Mouse (Mus musculus): ENCODE results near the gene Dnah17. TPM values are rescaled to one million over a fixed set of nuclear protein-coding genes. Genes with fewer than 3 reads are reported as not detected.

Dnah17 gene
- 0.27 TPM in 2 replicates for polyA plus RNA-seq (2015; fragmentation: Nextera tagmentation; extraction: Ambion mirVana)

- 90% methylated on average over 7 of the region's 7 CpGs for whole genome bisulfite sequencing
- Histone ChIP-seq H3K9me3 (no peaks in the 10 kb centered on the region), H3K27ac (replicated peaks) (no peak within 1 kb of the TSS), H3K27me3 (no peaks in the 10 kb centered on the region), H3K4me3 (no peak within 1 kb of the TSS), H3K4me1 (peaks cover 9% of the 10 kb centered on the region), H3K36me3 (no peaks in the 10 kb centered on the region), H3K9ac (replicated peaks) (no peak within 1 kb of the TSS), H3K4me2 (replicated peaks) (no peak within 1 kb of the TSS)
- ATAC-seq (replicated peaks) = no peak
These were observed at the start of gene Dnah17 for GRCm38 (mm10) chr11:118130534-118130933. TSS of gene Dnah17 (minus strand) at chr11:118130634.

DNA sequence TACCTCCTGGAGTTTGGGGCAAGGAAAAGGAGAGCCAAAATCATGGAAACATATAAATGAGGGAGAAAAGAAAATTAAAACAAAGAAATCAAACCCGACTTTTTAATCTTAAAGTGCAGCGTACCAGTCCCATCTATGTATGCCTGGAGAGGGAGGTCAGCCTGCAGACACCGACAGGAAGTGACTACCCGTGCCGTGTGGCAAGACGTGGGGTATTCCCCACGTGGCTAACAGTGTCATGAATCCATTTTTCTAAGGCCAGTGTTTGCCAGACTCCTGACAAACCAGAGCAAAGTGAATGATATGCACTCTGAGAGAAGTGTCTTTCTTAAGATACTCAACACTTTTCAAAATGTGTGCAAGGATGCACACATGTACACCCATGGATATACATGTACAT, 49.8 kb upstream of the Dnah17 start:
- no peaks in the 10 kb centered on the region for H3K9me3 ChIP-seq

DNA sequence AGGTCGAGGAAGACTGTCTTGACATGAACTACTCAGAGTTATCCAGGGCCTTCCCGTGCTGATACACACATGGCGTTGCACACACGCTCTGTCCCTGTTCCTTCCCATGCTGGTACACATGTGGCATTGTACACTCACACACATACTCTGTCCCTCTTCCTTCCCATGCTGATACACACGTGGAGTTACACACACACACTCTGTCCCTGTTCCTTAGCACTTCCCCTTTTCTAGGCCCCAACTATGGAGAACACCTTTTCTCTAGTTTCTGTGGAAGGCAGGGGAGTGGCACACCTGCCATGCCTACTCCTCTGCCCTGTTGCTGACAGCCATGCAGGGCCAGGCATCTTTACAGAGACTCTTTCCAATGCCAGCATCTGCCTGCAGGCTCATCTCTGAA, 47.8 kb upstream of the Dnah17 start:
- no peaks in the 10 kb centered on the region for H3K9me3 ChIP-seq
- no peak overlapping the region for H3K9ac ChIP-seq (replicated peaks)
- no peaks in the 10 kb centered on the region for H3K27me3 ChIP-seq
- no peak overlapping the region for H3K4me3 ChIP-seq
- H3K4me2 ChIP-seq (replicated peaks) = no peak overlapping the region
- peaks cover 56% of the 10 kb centered on the region for H3K36me3 ChIP-seq
- WGBS = 87% methylated on average over 5 of the region's 5 CpGs
- no peaks in the 10 kb centered on the region for H3K4me1 ChIP-seq
- no peak overlapping the region for H3K27ac ChIP-seq (replicated peaks)
- no peak for ATAC-seq (replicated peaks)

More for the DNA sequence above, 49.8 kb upstream of the Dnah17 start:
- Histone ChIP-seq H3K36me3 (peaks cover 59% of the 10 kb centered on the region), H3K9ac (replicated peaks) (no peak overlapping the region), H3K27ac (replicated peaks) (no peak overlapping the region), H3K4me1 (no peaks in the 10 kb centered on the region), H3K27me3 (no peaks in the 10 kb centered on the region), H3K4me2 (replicated peaks) (no peak overlapping the region), H3K4me3 (no peak overlapping the region)
- no peak for ATAC-seq (replicated peaks)
- WGBS = 87% methylated on average over 7 of the region's 7 CpGs

DNA sequence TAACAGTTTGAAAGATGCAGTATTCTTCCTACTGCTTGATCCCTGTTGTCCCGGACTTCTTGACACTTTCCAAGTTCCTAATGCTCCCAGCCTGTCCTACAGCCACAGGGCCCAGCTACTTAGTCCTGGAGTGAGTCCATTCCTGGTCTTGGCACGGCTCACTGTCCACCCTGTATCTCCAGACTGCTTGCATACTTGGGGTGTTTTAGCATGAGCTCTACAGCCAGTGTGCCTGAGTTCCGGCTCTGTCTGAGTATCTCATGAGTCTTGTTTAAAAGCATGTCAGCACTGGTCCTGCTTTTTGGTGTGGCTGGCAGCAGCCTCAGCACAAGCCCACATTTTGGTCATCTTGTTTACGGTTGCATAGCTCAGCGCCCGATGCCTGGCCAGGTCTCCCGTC, 44.3 kb upstream of the Dnah17 start:
- no peak overlapping the region for H3K4me3 ChIP-seq
- no peak overlapping the region for H3K4me2 ChIP-seq (replicated peaks)
- no peak overlapping the region for H3K27ac ChIP-seq (replicated peaks)
- ATAC-seq (replicated peaks) = no peak
- no peaks in the 10 kb centered on the region for H3K9me3 ChIP-seq
- no peaks in the 10 kb centered on the region for H3K4me1 ChIP-seq
- 91% methylated on average over 7 of the region's 7 CpGs for WGBS
- H3K27me3 ChIP-seq = no peaks in the 10 kb centered on the region
- H3K36me3 ChIP-seq = peaks cover 34% of the 10 kb centered on the region
- no peak overlapping the region for H3K9ac ChIP-seq (replicated peaks)

GRCm38 (mm10) chr11:118172768-118173167, 42.3 kb upstream of the Dnah17 start:
- ATAC-seq (replicated peaks) = no peak
- no peak overlapping the region for H3K27ac ChIP-seq (replicated peaks)
- H3K4me3 ChIP-seq = no peak overlapping the region
- H3K4me2 ChIP-seq (replicated peaks) = no peak overlapping the region
- H3K36me3 ChIP-seq = peaks cover 32% of the 10 kb centered on the region
- no peaks in the 10 kb centered on the region for H3K4me1 ChIP-seq
- no peaks in the 10 kb centered on the region for H3K9me3 ChIP-seq
- no peak overlapping the region for H3K9ac ChIP-seq (replicated peaks)
- no peaks in the 10 kb centered on the region for H3K27me3 ChIP-seq
- WGBS = 71% methylated on average over 5 of the region's 5 CpGs

GRCm38 (mm10) chr11:118170333-118170732, 39.9 kb upstream of the Dnah17 start:
- H3K9me3 ChIP-seq = no peaks in the 10 kb centered on the region
- ATAC-seq (replicated peaks) = no peak
- H3K36me3 ChIP-seq = peaks cover 41% of the 10 kb centered on the region
- WGBS = 89% methylated on average over 5 of the region's 5 CpGs
- no peak overlapping the region for H3K4me2 ChIP-seq (replicated peaks)
- H3K27me3 ChIP-seq = no peaks in the 10 kb centered on the region
- H3K4me3 ChIP-seq = no peak overlapping the region
- no peak overlapping the region for H3K27ac ChIP-seq (replicated peaks)
- H3K4me1 ChIP-seq = no peaks in the 10 kb centered on the region
- H3K9ac ChIP-seq (replicated peaks) = no peak overlapping the region

DNA sequence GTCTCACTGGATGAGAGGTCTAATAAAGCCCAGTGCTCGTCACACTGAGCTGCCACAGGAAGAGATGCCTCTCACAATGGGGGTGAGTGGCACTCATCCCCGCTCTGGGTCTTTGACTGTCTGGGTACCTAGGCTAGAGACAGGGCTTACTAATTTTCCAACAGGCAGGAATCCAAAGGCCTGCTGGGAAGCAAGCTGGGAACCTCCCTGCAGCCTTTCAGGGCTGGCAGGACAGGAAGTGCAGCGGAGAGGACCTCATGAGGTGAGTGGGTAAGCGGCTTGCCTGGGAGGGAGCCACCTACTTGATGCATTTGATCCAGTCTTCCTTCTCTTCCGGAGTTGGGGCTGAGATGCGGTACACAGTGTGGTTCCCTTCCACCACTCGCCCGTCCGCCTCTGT, 38.3 kb upstream of the Dnah17 start:
- 69% methylated on average over 9 of the region's 9 CpGs for WGBS

DNA sequence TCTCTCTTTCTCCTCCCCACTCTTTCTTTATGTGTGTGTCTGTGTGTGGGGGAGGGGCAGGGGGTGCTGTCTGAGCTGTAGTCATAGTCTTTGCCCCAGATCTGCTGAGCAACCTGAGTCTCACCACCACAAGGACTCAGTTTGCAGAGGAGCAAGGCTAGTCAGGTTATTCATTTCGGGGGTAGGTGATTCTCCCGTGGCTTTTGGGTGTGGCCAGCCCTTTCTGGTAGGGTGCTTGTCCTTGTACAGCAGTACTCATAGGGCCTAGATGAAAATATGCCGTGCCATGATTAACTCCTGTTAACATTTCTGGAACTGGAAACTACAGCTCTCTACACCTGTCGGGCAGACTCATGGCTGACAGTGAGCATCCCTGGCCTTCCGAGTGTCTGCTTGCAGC, 36.2 kb upstream of the Dnah17 start:
- H3K4me1 ChIP-seq = no peaks in the 10 kb centered on the region
- H3K9ac ChIP-seq (replicated peaks) = no peak overlapping the region
- no peaks in the 10 kb centered on the region for H3K27me3 ChIP-seq
- H3K4me2 ChIP-seq (replicated peaks) = no peak overlapping the region
- H3K9me3 ChIP-seq = no peaks in the 10 kb centered on the region
- peaks cover 60% of the 10 kb centered on the region for H3K36me3 ChIP-seq
- no peak for ATAC-seq (replicated peaks)
- H3K4me3 ChIP-seq = no peak overlapping the region
- H3K27ac ChIP-seq (replicated peaks) = no peak overlapping the region
- WGBS = 92% methylated on average over 5 of the region's 5 CpGs

More for the DNA sequence above, 38.3 kb upstream of the Dnah17 start:
- H3K27ac ChIP-seq (replicated peaks) = no peak overlapping the region
- H3K36me3 ChIP-seq = peaks cover 56% of the 10 kb centered on the region
- no peak overlapping the region for H3K4me3 ChIP-seq
- no peaks in the 10 kb centered on the region for H3K9me3 ChIP-seq
- H3K4me2 ChIP-seq (replicated peaks) = no peak overlapping the region
- H3K4me1 ChIP-seq = no peaks in the 10 kb centered on the region
- no peak for ATAC-seq (replicated peaks)
- H3K9ac ChIP-seq (replicated peaks) = no peak overlapping the region
- no peaks in the 10 kb centered on the region for H3K27me3 ChIP-seq

GRCm38 (mm10) chr11:118165681-118166080, 35.2 kb upstream of the Dnah17 start:
- H3K36me3 ChIP-seq = peaks cover 58% of the 10 kb centered on the region
- 49% methylated on average over 11 of the region's 11 CpGs for WGBS
- H3K9ac ChIP-seq (replicated peaks) = no peak overlapping the region

GRCm38 (mm10) chr11:118164566-118164965, 34.1 kb upstream of the Dnah17 start:
- ATAC-seq (replicated peaks) = no peak
- WGBS = 76% methylated on average over 8 of the region's 8 CpGs

More at GRCm38 (mm10) chr11:118165681-118166080, 35.2 kb upstream of the Dnah17 start:
- Histone ChIP-seq H3K4me2 (replicated peaks) (no peak overlapping the region), H3K9me3 (no peaks in the 10 kb centered on the region), H3K4me1 (no peaks in the 10 kb centered on the region), H3K27me3 (no peaks in the 10 kb centered on the region), H3K4me3 (no peak overlapping the region), H3K27ac (replicated peaks) (no peak overlapping the region)
- ATAC-seq (replicated peaks) = no peak

GRCm38 (mm10) chr11:118162245-118162644, 31.8 kb upstream of the Dnah17 start:
- WGBS = 73% methylated on average over 10 of the region's 10 CpGs
- ATAC-seq (replicated peaks) = no peak
- no peaks in the 10 kb centered on the region for H3K4me1 ChIP-seq
- H3K9me3 ChIP-seq = no peaks in the 10 kb centered on the region
- no peak overlapping the region for H3K4me3 ChIP-seq
- no peak overlapping the region for H3K4me2 ChIP-seq (replicated peaks)
- no peak overlapping the region for H3K27ac ChIP-seq (replicated peaks)
- H3K9ac ChIP-seq (replicated peaks) = no peak overlapping the region
- no peaks in the 10 kb centered on the region for H3K27me3 ChIP-seq
- peaks cover 33% of the 10 kb centered on the region for H3K36me3 ChIP-seq

More at GRCm38 (mm10) chr11:118164566-118164965, 34.1 kb upstream of the Dnah17 start:
- H3K4me2 ChIP-seq (replicated peaks) = no peak overlapping the region
- no peaks in the 10 kb centered on the region for H3K4me1 ChIP-seq
- no peaks in the 10 kb centered on the region for H3K27me3 ChIP-seq
- no peak overlapping the region for H3K27ac ChIP-seq (replicated peaks)
- no peak overlapping the region for H3K9ac ChIP-seq (replicated peaks)
- no peaks in the 10 kb centered on the region for H3K9me3 ChIP-seq
- H3K4me3 ChIP-seq = no peak overlapping the region
- H3K36me3 ChIP-seq = peaks cover 49% of the 10 kb centered on the region

GRCm38 (mm10) chr11:118161240-118161639, 30.8 kb upstream of the Dnah17 start:
- no peak for ATAC-seq (replicated peaks)
- Histone ChIP-seq H3K9me3 (no peaks in the 10 kb centered on the region), H3K36me3 (peaks cover 28% of the 10 kb centered on the region; the same call in 1 of the 2 replicates), H3K27ac (replicated peaks) (no peak overlapping the region), H3K4me2 (replicated peaks) (no peak overlapping the region), H3K9ac (replicated peaks) (no peak overlapping the region), H3K4me1 (no peaks in the 10 kb centered on the region), H3K27me3 (no peaks in the 10 kb centered on the region), H3K4me3 (no peak overlapping the region)
- WGBS = 85% methylated on average over 6 of the region's 6 CpGs

DNA sequence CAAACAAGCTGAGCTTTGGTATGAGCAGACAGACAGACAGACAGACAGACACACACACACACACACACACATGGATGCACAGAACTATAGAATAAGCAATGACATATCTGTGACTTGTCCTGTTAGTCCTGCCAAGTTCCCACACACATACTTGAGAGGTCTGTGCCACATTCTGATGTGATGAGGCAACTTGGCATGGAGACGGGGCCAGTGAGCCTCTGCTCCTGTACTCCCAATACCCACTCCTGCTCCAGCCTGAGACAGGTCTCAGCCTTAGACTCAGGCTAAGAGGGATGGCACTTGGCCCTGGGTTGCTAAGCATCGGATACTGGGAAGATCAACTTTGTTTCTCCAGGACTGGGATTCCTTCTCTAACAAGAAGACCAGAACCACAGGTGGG, 30.3 kb upstream of the Dnah17 start:
- Histone ChIP-seq H3K4me1 (no peaks in the 10 kb centered on the region), H3K27ac (replicated peaks) (no peak overlapping the region), H3K36me3 (peaks cover 23% of the 10 kb centered on the region; the same call in 1 of the 2 replicates), H3K9ac (replicated peaks) (no peak overlapping the region), H3K4me2 (replicated peaks) (no peak overlapping the region), H3K4me3 (no peak overlapping the region), H3K9me3 (no peaks in the 10 kb centered on the region), H3K27me3 (no peaks in the 10 kb centered on the region)
- ATAC-seq (replicated peaks) = no peak
- 74% methylated on average over 2 of the region's 2 CpGs for WGBS

Measured in forebrain, embryonic 15.5 days (tissue).